Mouse (Mus musculus): ENCODE measurements around the gene Ddx28. TPM values are rescaled to one million over a fixed set of nuclear protein-coding genes. Genes with fewer than 3 reads are reported as not detected.
A peak's percentile ranks its signal among the peaks of the same experiment; 100 is the strongest.

Gene Ddx28
- polyA plus RNA-seq, 1 experiment from 2014 or later: 22.2 TPM

- Histone ChIP-seq H3K4me1 (ENCODE audit: control insufficient read depth, insufficient read depth, low read length) (peaks cover 8% of the 10 kb centered on the region), H3K27me3 (replicated peaks; ENCODE audit: control insufficient read depth, insufficient read depth, low read length) (no peaks in the 10 kb centered on the region), H3K9ac (ENCODE audit: low read length) (no peak within 1 kb of the TSS), H3K9me3 (replicated peaks; ENCODE audit: control insufficient read depth, low read length) (no peaks in the 10 kb centered on the region), H3K27ac (ENCODE audit: low read depth, low read length) (no peak within 1 kb of the TSS), H3K4me3 (ENCODE audit: low read depth, low read length) (no peak within 1 kb of the TSS), H3K36me3 (ENCODE audit: control insufficient read depth, insufficient read depth, low read length) (no peaks in the 10 kb centered on the region), H3K4me2 (ENCODE audit: low read length) (no peak within 1 kb of the TSS)
- DNase-seq (ENCODE audit: low spot score) (no peak), ATAC-seq (no peak)
- 78% methylated on average over 4 of the region's 4 CpGs for WGBS
Measured at GRCm38 (mm10) chr8:106005875-106006274, 5.8 kb downstream of the Ddx28 start, which contains the start of gene Dpep2nb. TSS of gene Dpep2nb (minus strand) at chr8:106005975.

GRCm38 (mm10) chr8:106004538-106005207 is 7.0 kb downstream of the Ddx28 start:
- no peak for ATAC-seq
- no peak overlapping the region for H3K4me2 ChIP-seq (ENCODE audit: low read length)
- H3K9ac ChIP-seq (ENCODE audit: low read length): no peak overlapping the region
- H3K36me3 ChIP-seq (ENCODE audit: control insufficient read depth, insufficient read depth, low read length): no peaks in the 10 kb centered on the region
- 78% methylated on average over 8 of the region's 8 CpGs for WGBS
- H3K4me1 ChIP-seq (ENCODE audit: control insufficient read depth, insufficient read depth, low read length): no peaks in the 10 kb centered on the region
- no peak overlapping the region for H3K4me3 ChIP-seq (ENCODE audit: low read depth, low read length)
- H3K9me3 ChIP-seq (replicated peaks; ENCODE audit: control insufficient read depth, low read length): no peaks in the 10 kb centered on the region
- no peaks in the 10 kb centered on the region for H3K27me3 ChIP-seq (replicated peaks; ENCODE audit: control insufficient read depth, insufficient read depth, low read length)
- no peak overlapping the region for H3K27ac ChIP-seq (ENCODE audit: low read depth, low read length)
- no peak for DNase-seq (ENCODE audit: low spot score)

DNA sequence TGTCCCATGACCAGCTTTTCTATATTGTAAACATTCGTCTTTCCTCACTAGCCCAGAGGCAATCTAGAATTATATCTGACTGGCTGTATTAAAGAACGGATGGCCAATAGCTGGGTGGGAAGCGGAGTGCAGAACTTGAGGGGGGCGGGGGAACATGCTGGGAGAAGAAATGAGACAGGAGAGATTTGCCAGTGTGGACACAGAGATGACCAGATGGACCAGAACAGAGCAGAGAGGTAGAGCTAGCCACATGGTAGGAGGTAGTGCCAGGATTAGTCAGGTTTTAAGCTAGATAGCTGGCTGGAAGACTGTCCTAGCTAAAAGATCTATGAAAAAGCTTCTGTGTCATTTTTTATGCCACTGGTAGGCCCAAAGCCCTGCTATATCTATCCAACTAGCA is 9.8 kb downstream of the Ddx28 start:
- no peak for DNase-seq (ENCODE audit: low spot score)
- Histone ChIP-seq H3K4me2 (ENCODE audit: low read length) (no peak overlapping the region), H3K27ac (ENCODE audit: low read depth, low read length) (no peak overlapping the region), H3K36me3 (ENCODE audit: control insufficient read depth, insufficient read depth, low read length) (no peaks in the 10 kb centered on the region), H3K4me1 (ENCODE audit: control insufficient read depth, insufficient read depth, low read length) (no peaks in the 10 kb centered on the region), H3K9ac (ENCODE audit: low read length) (no peak overlapping the region), H3K27me3 (replicated peaks; ENCODE audit: control insufficient read depth, insufficient read depth, low read length) (no peaks in the 10 kb centered on the region), H3K9me3 (replicated peaks; ENCODE audit: control insufficient read depth, low read length) (no peaks in the 10 kb centered on the region), H3K4me3 (ENCODE audit: low read depth, low read length) (no peak overlapping the region)
- 82% methylated on average over 4 of the region's 4 CpGs for WGBS
- ATAC-seq: no peak

DNA sequence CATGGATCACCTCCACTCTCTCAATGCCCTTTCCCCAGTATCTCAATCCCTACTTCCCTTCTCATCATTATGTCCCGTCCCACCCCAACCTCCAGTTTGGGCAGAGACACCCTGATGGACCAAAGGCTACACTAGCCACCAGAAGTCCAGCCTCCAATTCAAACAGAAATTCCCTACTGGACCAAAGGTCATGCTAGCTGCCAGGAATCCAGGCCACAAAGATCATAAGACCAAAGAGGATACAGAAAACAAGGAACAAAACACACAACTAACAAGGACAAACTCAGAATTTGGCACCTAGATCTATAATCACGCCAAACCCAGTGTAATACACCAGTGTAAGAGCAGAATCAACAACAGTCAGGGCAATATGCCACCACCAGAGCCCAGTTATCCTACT is 12.7 kb downstream of the Ddx28 start:
- no peak overlapping the region for H3K9ac ChIP-seq (ENCODE audit: low read length)
- H3K4me3 ChIP-seq (ENCODE audit: low read depth, low read length): no peak overlapping the region
- no peaks in the 10 kb centered on the region for H3K9me3 ChIP-seq (replicated peaks; ENCODE audit: control insufficient read depth, low read length)
- no peaks in the 10 kb centered on the region for H3K4me1 ChIP-seq (ENCODE audit: control insufficient read depth, insufficient read depth, low read length)
- no peak overlapping the region for H3K27ac ChIP-seq (ENCODE audit: low read depth, low read length)
- DNase-seq (ENCODE audit: low spot score) (no peak), ATAC-seq (no peak)
- no peaks in the 10 kb centered on the region for H3K27me3 ChIP-seq (replicated peaks; ENCODE audit: control insufficient read depth, insufficient read depth, low read length)
- H3K4me2 ChIP-seq (ENCODE audit: low read length): no peak overlapping the region
- no peaks in the 10 kb centered on the region for H3K36me3 ChIP-seq (ENCODE audit: control insufficient read depth, insufficient read depth, low read length)
- 83% methylated on average over 2 of the region's 2 CpGs for WGBS

DNA sequence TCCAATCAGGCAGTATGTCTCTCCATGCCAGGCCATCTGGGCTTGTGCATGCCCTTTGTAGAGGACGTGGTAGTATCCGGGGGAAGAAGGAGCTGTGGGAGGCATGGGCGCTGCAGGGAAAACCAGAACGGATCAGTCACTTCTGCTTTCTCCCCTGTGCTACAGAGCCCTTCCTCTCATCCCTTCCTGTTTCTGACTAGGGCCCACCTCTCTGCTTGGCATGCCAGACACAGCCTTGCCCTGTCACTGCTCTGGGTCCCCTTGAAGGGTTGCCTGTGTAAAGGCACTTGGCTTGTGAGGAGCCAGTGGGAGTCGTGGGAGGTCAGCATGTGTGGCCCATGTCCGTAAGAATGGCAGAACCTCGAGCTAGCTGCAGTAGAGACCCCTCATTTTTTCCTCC is 15.3 kb downstream of the Ddx28 start:
- H3K9ac ChIP-seq (ENCODE audit: low read length): no peak overlapping the region
- ATAC-seq (no peak), DNase-seq (ENCODE audit: low spot score) (no peak)
- H3K4me2 ChIP-seq (ENCODE audit: low read length): no peak overlapping the region
- no peaks in the 10 kb centered on the region for H3K36me3 ChIP-seq (ENCODE audit: control insufficient read depth, insufficient read depth, low read length)
- no peaks in the 10 kb centered on the region for H3K9me3 ChIP-seq (replicated peaks; ENCODE audit: control insufficient read depth, low read length)
- H3K27ac ChIP-seq (ENCODE audit: low read depth, low read length): no peak overlapping the region
- no peaks in the 10 kb centered on the region for H3K27me3 ChIP-seq (replicated peaks; ENCODE audit: control insufficient read depth, insufficient read depth, low read length)
- H3K4me1 ChIP-seq (ENCODE audit: control insufficient read depth, insufficient read depth, low read length): no peaks in the 10 kb centered on the region
- WGBS: 73% methylated on average over 7 of the region's 7 CpGs
- H3K4me3 ChIP-seq (ENCODE audit: low read depth, low read length): no peak overlapping the region

GRCm38 (mm10) chr8:105993226-105993625 is 18.5 kb downstream of the Ddx28 start:
- no peak overlapping the region for H3K4me2 ChIP-seq (ENCODE audit: low read length)
- 62% methylated on average over 4 of the region's 4 CpGs for WGBS
- H3K4me1 ChIP-seq (ENCODE audit: control insufficient read depth, insufficient read depth, low read length): no peaks in the 10 kb centered on the region
- H3K27me3 ChIP-seq (replicated peaks; ENCODE audit: control insufficient read depth, insufficient read depth, low read length): no peaks in the 10 kb centered on the region
- DNase-seq (ENCODE audit: low spot score): no peak
- no peaks in the 10 kb centered on the region for H3K9me3 ChIP-seq (replicated peaks; ENCODE audit: control insufficient read depth, low read length)
- H3K4me3 ChIP-seq (ENCODE audit: low read depth, low read length): no peak overlapping the region
- no peak overlapping the region for H3K27ac ChIP-seq (ENCODE audit: low read depth, low read length)
- H3K9ac ChIP-seq (ENCODE audit: low read length): no peak overlapping the region
- no peak for ATAC-seq
- no peaks in the 10 kb centered on the region for H3K36me3 ChIP-seq (ENCODE audit: control insufficient read depth, insufficient read depth, low read length)

DNA sequence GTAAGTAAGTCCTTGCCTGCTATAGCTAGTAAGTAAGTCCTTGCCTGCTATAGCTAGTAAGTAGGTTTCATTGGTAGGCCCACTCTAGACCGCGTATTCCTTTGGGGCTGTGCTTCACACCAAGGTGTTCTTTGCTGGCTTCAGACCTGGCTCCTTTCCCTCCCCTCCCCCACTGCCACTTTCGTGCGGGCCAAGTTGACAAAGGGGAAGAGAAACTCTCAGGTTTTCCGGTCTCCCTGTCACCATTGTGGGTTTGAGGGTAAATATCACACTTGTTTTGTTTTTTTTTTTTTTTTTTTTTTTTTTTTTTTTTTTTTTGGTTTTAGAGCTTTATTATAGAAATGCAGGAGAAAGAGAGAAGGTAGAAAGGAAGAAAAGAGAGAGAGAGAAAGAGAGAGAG is 19.2 kb downstream of the Ddx28 start:
- Histone ChIP-seq H3K27ac (ENCODE audit: low read depth, low read length) (no peak overlapping the region), H3K4me2 (ENCODE audit: low read length) (no peak overlapping the region), H3K36me3 (ENCODE audit: control insufficient read depth, insufficient read depth, low read length) (no peaks in the 10 kb centered on the region), H3K4me1 (ENCODE audit: control insufficient read depth, insufficient read depth, low read length) (no peaks in the 10 kb centered on the region), H3K9ac (ENCODE audit: low read length) (no peak overlapping the region), H3K27me3 (replicated peaks; ENCODE audit: control insufficient read depth, insufficient read depth, low read length) (no peaks in the 10 kb centered on the region), H3K9me3 (replicated peaks; ENCODE audit: control insufficient read depth, low read length) (no peaks in the 10 kb centered on the region), H3K4me3 (ENCODE audit: low read depth, low read length) (no peak overlapping the region)
- ATAC-seq: no peak
- no peak for DNase-seq (ENCODE audit: low spot score)
- 82% methylated on average over 5 of the region's 5 CpGs for WGBS

DNA sequence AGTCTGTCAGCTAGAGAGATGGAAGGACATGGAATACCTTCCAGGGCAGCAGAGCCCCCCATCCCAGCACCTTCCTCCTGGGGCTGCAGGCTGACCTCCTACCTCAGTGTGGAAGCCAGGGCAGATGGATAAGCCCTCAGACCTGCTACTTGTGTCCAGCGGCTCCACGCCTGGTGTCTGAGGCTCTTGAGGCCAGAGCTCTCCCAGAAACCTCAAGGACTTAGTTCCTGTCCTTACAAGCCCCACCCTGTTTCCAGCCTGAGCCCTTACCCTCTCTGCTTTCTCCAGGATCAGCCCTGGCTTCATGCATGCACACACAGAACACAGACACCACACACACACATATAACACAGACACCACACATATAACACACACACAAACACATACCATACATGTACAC is 20.1 kb downstream of the Ddx28 start:
- H3K4me2 ChIP-seq (ENCODE audit: low read length): no peak overlapping the region
- WGBS: 89% methylated on average over 2 of the region's 2 CpGs
- no peaks in the 10 kb centered on the region for H3K4me1 ChIP-seq (ENCODE audit: control insufficient read depth, insufficient read depth, low read length)
- no peaks in the 10 kb centered on the region for H3K36me3 ChIP-seq (ENCODE audit: control insufficient read depth, insufficient read depth, low read length)
- H3K27me3 ChIP-seq (replicated peaks; ENCODE audit: control insufficient read depth, insufficient read depth, low read length): no peaks in the 10 kb centered on the region
- ATAC-seq (no peak), DNase-seq (ENCODE audit: low spot score) (no peak)
- no peaks in the 10 kb centered on the region for H3K9me3 ChIP-seq (replicated peaks; ENCODE audit: control insufficient read depth, low read length)
- no peak overlapping the region for H3K9ac ChIP-seq (ENCODE audit: low read length)
- no peak overlapping the region for H3K4me3 ChIP-seq (ENCODE audit: low read depth, low read length)
- H3K27ac ChIP-seq (ENCODE audit: low read depth, low read length): no peak overlapping the region

GRCm38 (mm10) chr8:105990856-105991387 is 20.8 kb downstream of the Ddx28 start, which contains the start of gene Dus2:
TSS of gene Dus2 (plus strand) at chr8:105991337.
- no peak within 1 kb of the TSS for H3K4me3 ChIP-seq (ENCODE audit: low read depth, low read length)
- peak; percentile 86 for DNase-seq (ENCODE audit: low spot score)
- H3K9me3 ChIP-seq (replicated peaks; ENCODE audit: control insufficient read depth, low read length): no peaks in the 10 kb centered on the region
- 14% methylated on average over 15 of the region's 15 CpGs for WGBS
- no peaks in the 10 kb centered on the region for H3K4me1 ChIP-seq (ENCODE audit: control insufficient read depth, insufficient read depth, low read length)
- peak within 1 kb of the TSS; percentile 29; the same call in 1 of the 2 replicates for H3K9ac ChIP-seq (ENCODE audit: low read length)
- no peaks in the 10 kb centered on the region for H3K36me3 ChIP-seq (ENCODE audit: control insufficient read depth, insufficient read depth, low read length)
- no peak within 1 kb of the TSS for H3K27ac ChIP-seq (ENCODE audit: low read depth, low read length)
- peak; percentile 77 for ATAC-seq
- H3K4me2 ChIP-seq (ENCODE audit: low read length): peak within 1 kb of the TSS; percentile 16; the same call in 1 of the 2 replicates
- H3K27me3 ChIP-seq (replicated peaks; ENCODE audit: control insufficient read depth, insufficient read depth, low read length): no peaks in the 10 kb centered on the region

All from forebrain, embryonic 14.5 days (tissue).